Mouse (Mus musculus) thymus, postnatal 36 days (tissue): Measurements from ENCODE around the gene Atf6b.

Source experiments
- DNase-seq, 2 experiments: peaks; one replicate each; pipeline ENCODE4 v3.0.0; 2022; ENCODE audit warnings: mixed read lengths in 2 of 2

Atf6b gene

GRCm38 (mm10) chr17:34671151-34672066 lies 24.5 kb downstream of the Atf6b start:
- DNase-seq, result no peak

GRCm38 (mm10) chr17:34672246-34672792 lies 25.4 kb downstream of the Atf6b start:
- no peak for DNase-seq

- no peak for DNase-seq
Measured at GRCm38 (mm10) chr17:34673139-34673538, 26.2 kb downstream of the Atf6b start.

GRCm38 (mm10) chr17:34674524-34675204 lies 27.7 kb downstream of the Atf6b start:
- no peak for DNase-seq

GRCm38 (mm10) chr17:34675205-34676092 lies 28.5 kb downstream of the Atf6b start:
- no peak for DNase-seq

- no peak for DNase-seq
Measured at GRCm38 (mm10) chr17:34676093-34676460, 29.1 kb downstream of the Atf6b start.

GRCm38 (mm10) chr17:34676671-34677070 lies 29.7 kb downstream of the Atf6b start:
- no peak for DNase-seq

GRCm38 (mm10) chr17:34680191-34680590 lies 33.2 kb downstream of the Atf6b start:
- DNase-seq, result no peak

GRCm38 (mm10) chr17:34680621-34681020 lies 33.7 kb downstream of the Atf6b start:
- no peak for DNase-seq

- DNase-seq, result no peak
Measured at GRCm38 (mm10) chr17:34681132-34681571, 34.2 kb downstream of the Atf6b start.

- DNase-seq, result no peak
Measured at GRCm38 (mm10) chr17:34681881-34682536, 35.1 kb downstream of the Atf6b start.

- DNase-seq, result no peak
Measured at GRCm38 (mm10) chr17:34683179-34683578, 36.2 kb downstream of the Atf6b start.

- no peak for DNase-seq
Measured at GRCm38 (mm10) chr17:34683686-34684220, 36.8 kb downstream of the Atf6b start.

- no peak for DNase-seq
Measured at GRCm38 (mm10) chr17:34684253-34684893, 37.4 kb downstream of the Atf6b start.

- no peak for DNase-seq
Measured at GRCm38 (mm10) chr17:34685120-34686110, 38.5 kb downstream of the Atf6b start.

GRCm38 (mm10) chr17:34688889-34689288 lies 41.9 kb downstream of the Atf6b start:
- DNase-seq, result no peak

- DNase-seq, result no peak
Measured at GRCm38 (mm10) chr17:34690458-34690857, 43.5 kb downstream of the Atf6b start.

GRCm38 (mm10) chr17:34692906-34693305 lies 46.0 kb downstream of the Atf6b start:
- no peak for DNase-seq

GRCm38 (mm10) chr17:34699575-34700408 lies 52.8 kb downstream of the Atf6b start:
- DNase-seq, result no peak
